Mouse (Mus musculus) embryo, embryonic 10.5 days (tissue): ENCODE data around the gene Map3k5.
A peak's percentile ranks its signal among the peaks of the same experiment; 100 is the strongest.

Experiments used
- DNase-seq: peaks from one replicate; pipeline ENCODE4 v3.0.0-alpha.2; 2015; ENCODE audit warnings: low spot score

The Map3k5 gene

GRCm38 (mm10) chr10:20056859-20057644, 122.8 kb downstream of the Map3k5 start:
- DNase-seq = no peak

- DNase-seq = no peak
These were observed 123.8 kb downstream of the Map3k5 start for GRCm38 (mm10) chr10:20058031-20058430.

DNA sequence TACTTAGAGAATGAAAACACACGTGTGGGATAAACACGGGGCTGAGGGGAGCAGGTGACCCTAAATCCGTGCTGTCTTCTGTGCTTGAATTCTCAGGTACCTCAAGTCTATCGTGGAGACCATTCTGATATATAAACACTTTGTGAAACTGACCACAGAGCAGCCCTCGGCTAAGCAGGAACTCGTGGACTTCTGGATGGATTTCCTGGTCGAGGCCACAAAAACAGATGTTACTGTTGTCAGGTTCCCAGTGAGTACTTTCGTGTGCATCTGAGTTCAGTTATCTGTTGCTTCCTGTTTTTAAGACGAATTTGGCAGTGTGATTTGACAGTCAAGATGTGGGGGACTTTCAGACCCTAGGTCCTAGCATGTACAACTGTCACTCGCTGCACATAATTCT, 124.6 kb downstream of the Map3k5 start:
- DNase-seq = no peak

DNA sequence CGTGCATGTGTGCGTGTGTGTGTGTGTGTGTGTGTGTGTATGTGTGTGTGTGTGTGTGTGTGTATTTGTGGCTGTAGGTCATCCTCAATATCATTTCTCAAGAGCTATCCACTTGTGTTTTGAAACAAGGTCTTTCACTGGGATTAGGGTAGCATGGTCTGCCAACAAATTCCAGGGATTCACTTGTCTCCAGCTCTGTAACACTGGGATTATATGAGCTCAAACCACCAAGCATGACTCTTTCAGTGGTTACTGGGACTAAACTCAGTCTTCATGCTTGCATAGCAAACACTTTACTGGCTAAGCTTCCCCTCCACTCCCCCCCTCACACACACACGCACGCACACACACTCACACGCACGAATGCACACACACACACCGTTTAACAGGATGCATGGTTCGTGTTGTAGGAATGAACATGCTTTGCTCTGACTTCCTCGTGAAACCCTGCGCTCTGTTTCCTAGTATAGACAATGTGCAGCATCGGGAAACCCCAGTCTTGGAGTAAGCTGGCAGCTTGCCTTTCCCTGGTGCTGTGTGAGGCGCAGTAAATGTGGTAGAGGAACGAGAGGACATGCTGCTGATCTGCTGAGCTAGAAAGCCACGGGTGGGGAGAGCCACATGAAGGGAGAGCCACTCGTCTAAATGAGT, 126.2 kb downstream of the Map3k5 start:
- DNase-seq = no peak

GRCm38 (mm10) chr10:20064556-20065207, 130.4 kb downstream of the Map3k5 start:
- DNase-seq = no peak

DNA sequence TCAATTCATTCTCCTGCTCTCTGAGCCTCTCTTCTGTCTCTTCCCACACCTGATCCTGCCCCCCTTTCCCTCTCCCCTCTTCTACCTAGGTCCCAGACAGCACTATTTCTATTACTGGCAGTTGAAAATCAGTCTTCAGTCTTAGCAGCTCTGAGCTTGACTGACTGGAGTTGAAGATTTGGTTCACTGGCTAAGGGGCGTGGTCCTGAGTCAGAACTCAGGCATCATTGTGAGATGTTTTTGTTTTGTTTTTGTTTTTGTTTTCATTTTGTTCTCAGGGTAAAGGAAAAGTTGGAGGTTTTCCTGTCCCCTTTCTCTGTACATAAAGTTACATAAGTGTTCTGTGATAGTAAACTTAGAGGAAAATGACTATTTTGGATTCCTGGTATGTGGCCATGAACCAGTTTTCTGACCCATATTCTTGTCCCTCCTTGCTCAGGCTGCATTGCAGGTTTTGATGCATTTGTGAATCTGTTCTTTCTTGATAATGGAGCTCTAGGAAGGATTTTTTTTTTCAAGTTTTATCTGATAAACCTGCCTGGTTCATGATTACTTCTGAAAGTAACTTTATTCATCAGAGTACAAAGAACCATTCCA, 131.9 kb downstream of the Map3k5 start:
- no peak for DNase-seq

DNA sequence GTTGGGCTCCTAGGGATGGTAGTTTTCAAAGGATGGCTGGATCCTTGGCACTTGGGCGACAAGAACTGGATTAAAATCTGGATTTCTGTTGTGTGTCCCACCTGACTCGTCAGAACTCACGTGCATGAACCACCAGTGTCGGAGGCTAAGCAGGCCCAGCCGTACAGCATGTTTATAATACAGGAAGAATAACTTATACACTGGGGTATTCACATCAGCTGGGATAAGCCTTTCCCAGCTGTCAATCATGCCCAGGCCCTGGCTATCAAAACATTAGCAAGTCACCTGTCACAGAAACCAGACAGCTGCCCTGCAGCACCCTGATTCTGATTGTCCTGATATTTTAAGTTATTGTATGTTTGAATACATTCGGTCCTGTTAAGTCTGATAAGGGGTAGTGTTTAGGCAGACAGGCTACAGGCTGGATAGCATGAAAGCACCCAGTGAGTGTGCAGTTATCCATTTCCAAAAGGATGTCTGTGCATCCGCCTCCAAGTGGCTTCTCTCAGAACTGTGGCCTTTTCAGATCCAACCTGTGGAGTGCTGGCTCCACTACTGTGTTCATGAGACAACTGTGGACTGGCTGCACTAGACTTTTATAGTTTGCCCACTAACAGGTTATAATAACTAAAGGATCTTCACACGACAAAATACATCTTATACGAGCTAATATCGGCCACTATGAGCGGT, 135.6 kb downstream of the Map3k5 start:
- DNase-seq = no peak

GRCm38 (mm10) chr10:20070576-20071109, 136.4 kb downstream of the Map3k5 start:
- DNase-seq = no peak

GRCm38 (mm10) chr10:20071716-20072115, 137.4 kb downstream of the Map3k5 start:
- no peak for DNase-seq

GRCm38 (mm10) chr10:20073236-20073893, 139.1 kb downstream of the Map3k5 start:
- DNase-seq = peak; percentile 80

DNA sequence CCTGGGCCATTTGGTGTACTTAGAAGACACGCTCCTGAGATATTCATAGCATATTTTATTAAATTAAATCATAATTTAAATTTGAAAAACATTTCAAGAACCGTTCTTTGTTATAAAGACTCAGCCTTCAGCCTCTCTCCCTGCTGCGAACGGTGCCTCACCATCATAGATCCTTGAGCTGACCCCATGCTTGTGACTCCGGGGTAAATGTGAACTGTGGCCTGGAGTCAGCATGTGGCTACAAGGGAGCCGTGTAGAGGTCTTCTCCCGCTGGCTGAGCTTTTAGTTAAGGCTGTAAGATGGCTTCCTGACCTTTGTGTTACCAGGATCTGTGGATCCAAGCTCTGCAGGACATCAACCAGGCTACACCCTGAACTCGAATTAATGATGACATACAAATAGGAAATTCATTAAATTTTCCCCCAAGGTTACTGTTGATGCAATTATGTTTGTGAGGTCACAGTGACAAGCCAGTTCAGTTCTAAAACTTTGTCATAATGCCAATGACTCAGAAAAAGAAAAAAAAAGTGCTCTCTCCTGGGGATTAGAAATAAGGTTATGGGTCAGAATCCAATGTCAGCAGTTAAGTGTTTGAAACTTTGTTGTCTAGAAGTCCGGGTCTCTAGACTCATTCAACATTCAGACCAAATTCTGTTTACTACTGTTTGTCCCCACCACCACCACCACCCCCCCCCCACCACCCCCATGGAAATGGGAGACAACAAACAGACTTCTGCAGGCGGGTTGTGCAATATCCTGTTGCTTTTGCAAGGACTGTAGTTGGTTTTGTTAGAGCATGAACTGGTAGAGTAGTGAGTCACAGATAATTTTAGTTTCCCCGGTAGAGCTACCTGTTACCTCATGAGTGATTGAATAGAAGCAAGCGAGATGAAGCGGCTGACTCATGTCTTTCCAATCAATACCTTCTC, 142.5 kb downstream of the Map3k5 start:
- no peak for DNase-seq

GRCm38 (mm10) chr10:20078350-20078749, 144.1 kb downstream of the Map3k5 start:
- DNase-seq = no peak

GRCm38 (mm10) chr10:20087841-20088240, 153.6 kb downstream of the Map3k5 start:
- no peak for DNase-seq

- DNase-seq = no peak
These were observed 154.8 kb downstream of the Map3k5 start for GRCm38 (mm10) chr10:20089026-20089425.

GRCm38 (mm10) chr10:20090171-20090570, 155.9 kb downstream of the Map3k5 start:
- no peak for DNase-seq

DNA sequence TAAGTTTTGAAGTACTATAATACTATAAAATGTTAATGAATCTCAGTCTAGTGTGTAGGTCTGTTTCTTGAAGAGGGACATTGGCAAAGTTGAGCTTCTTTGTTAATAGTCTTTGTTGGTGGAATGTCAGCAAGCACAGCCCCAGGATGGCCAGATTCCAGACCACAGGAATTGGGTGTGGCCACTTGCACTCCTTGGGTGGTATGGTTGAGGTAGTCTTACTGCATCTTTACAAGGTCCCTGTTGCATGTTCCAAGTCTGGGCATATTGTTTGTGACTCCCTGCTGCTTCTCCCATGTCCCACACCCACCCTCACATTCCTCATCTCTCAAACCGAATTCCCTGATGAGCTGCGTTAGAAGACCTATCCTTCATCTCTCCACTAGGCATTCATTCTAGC, 157.1 kb downstream of the Map3k5 start:
- DNase-seq = no peak

DNA sequence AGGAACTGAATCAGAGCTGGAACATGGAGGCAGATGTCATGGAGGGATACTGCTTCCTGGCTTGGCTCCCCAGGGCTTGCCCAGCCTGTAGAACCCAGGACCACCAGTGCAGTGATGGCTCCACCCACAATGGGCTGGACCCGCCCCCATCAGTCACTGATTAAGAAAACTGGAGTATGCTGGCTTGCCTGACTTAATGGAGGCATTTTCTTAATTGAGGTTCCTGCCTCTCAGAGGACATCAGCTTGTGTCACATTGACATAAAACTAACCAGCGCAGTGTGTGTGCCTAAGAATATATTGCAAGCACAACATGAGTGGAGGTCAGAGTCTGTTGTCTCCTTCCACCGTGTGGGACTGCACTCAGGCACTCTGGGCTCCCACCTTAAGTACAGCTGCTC, 158.1 kb downstream of the Map3k5 start:
- DNase-seq = no peak

GRCm38 (mm10) chr10:20101456-20101855, 167.2 kb downstream of the Map3k5 start:
- DNase-seq = no peak

DNA sequence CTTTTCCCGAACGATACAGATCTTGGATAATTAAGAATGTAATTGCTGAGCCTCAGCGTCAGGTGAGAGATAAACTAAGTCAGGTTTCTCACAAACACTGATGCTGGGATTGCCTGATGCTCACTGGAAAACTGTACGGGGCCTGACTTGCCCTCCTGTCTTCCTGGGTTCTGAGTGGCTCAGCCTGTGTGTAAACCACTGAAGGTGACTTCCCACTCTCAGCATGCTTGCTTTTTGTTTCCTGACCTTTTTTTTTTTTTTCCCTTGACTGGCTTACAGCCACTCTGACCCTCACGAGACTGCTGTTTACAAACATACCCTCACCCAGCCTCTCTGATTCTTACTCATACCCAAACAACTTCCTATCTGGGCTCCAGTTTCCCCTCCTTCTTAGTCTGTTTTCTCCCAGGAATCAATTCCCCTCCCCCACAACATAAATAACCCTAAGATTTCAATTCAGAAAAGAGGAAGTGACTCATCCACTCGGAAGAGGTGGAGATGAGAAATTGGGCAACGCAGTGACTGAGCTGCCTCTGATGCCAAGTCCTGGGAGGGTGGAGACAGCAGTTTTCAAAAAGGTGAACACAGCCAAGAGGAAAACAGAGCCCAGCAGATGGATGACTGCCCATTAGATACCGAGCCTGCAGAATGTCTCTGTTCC, 170.1 kb downstream of the Map3k5 start:
- no peak for DNase-seq

- DNase-seq = no peak
These were observed 171.3 kb downstream of the Map3k5 start for GRCm38 (mm10) chr10:20105575-20105974.
